Mouse (Mus musculus): ENCODE results near the gene Ptprg.
A peak's percentile ranks its signal among the peaks of the same experiment; 100 is the strongest.

Gene Ptprg

GRCm38 (mm10) chr14:12139643-12140481 lies 586.5 kb downstream of the Ptprg start:
- peak in 1 of 2 experiments; percentile 3 for DNase-seq (ENCODE audit: low spot score in 2 of 2)

GRCm38 (mm10) chr14:12143941-12144485 lies 590.7 kb downstream of the Ptprg start:
- DNase-seq (ENCODE audit: low spot score in 2 of 2): no peak

GRCm38 (mm10) chr14:12145919-12146318 lies 592.6 kb downstream of the Ptprg start:
- no peak for DNase-seq (ENCODE audit: low spot score in 2 of 2)

- no peak for DNase-seq (ENCODE audit: low spot score in 2 of 2)
Observed at GRCm38 (mm10) chr14:12149529-12149928, 596.2 kb downstream of the Ptprg start.

GRCm38 (mm10) chr14:12151927-12152326 lies 598.6 kb downstream of the Ptprg start:
- DNase-seq (ENCODE audit: low spot score in 2 of 2): peak; percentile 36 to 45

GRCm38 (mm10) chr14:12152748-12153147 lies 599.4 kb downstream of the Ptprg start:
- DNase-seq (ENCODE audit: low spot score in 2 of 2): no peak

- DNase-seq (ENCODE audit: low spot score in 2 of 2): no peak
Observed at GRCm38 (mm10) chr14:12153599-12153998, 600.3 kb downstream of the Ptprg start.

- DNase-seq (ENCODE audit: low spot score in 2 of 2): no peak
Observed at GRCm38 (mm10) chr14:12161738-12162310, 608.5 kb downstream of the Ptprg start.

GRCm38 (mm10) chr14:12162331-12162854 lies 609.1 kb downstream of the Ptprg start:
- DNase-seq (ENCODE audit: low spot score in 2 of 2): no peak

- no peak for DNase-seq (ENCODE audit: low spot score in 2 of 2)
Observed at GRCm38 (mm10) chr14:12163196-12163595, 609.9 kb downstream of the Ptprg start.

GRCm38 (mm10) chr14:12167215-12167614 lies 613.9 kb downstream of the Ptprg start:
- DNase-seq (ENCODE audit: low spot score in 2 of 2): peak in 1 of 2 experiments; percentile 29

- DNase-seq (ENCODE audit: low spot score in 2 of 2): no peak
Observed at GRCm38 (mm10) chr14:12167651-12168050, 614.3 kb downstream of the Ptprg start.

GRCm38 (mm10) chr14:12177436-12177835 lies 624.1 kb downstream of the Ptprg start:
- DNase-seq (ENCODE audit: low spot score in 2 of 2): no peak

- no peak for DNase-seq (ENCODE audit: low spot score in 2 of 2)
Observed at GRCm38 (mm10) chr14:12178645-12179044, 625.3 kb downstream of the Ptprg start.

- DNase-seq (ENCODE audit: low spot score in 2 of 2): no peak
Observed at GRCm38 (mm10) chr14:12180116-12180515, 626.8 kb downstream of the Ptprg start.

- no peak for DNase-seq (ENCODE audit: low spot score in 2 of 2)
Observed at GRCm38 (mm10) chr14:12185040-12185439, 631.7 kb downstream of the Ptprg start.

GRCm38 (mm10) chr14:12188352-12188751 lies 635.0 kb downstream of the Ptprg start:
- DNase-seq (ENCODE audit: low spot score in 2 of 2): no peak

GRCm38 (mm10) chr14:12189266-12189665 lies 635.9 kb downstream of the Ptprg start:
- no peak for DNase-seq (ENCODE audit: low spot score in 2 of 2)

GRCm38 (mm10) chr14:12189717-12190600 lies 636.6 kb downstream of the Ptprg start:
- DNase-seq (ENCODE audit: low spot score in 2 of 2): no peak

- no peak for DNase-seq (ENCODE audit: low spot score in 2 of 2)
Observed at GRCm38 (mm10) chr14:12191076-12191475, 637.7 kb downstream of the Ptprg start.

- no peak for DNase-seq (ENCODE audit: low spot score in 2 of 2)
Observed at GRCm38 (mm10) chr14:12198735-12199134, 645.4 kb downstream of the Ptprg start.

All from urinary bladder, postnatal 36 days (tissue).